ENCODE assay signal across 23 mouse cellular contexts in the genomic region with DNA sequence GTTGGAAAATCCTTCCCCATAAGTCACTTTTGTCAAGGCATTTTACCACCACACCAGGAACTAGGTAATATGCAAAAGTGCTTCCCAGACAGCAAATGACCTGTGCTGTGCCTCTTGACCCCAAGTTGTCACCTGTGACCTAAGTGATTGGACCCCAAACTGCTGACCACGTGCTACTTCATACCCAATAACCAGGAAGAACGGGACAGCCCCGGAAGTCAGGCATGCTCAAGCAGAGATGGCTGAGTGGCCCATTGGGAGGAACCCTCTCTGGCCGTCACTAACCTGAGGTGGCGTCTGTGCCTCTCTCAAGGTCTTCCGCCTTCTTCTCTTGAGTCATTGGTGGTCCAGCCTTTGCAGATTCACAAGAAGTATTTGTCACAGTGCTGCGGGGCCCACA. TPM values are rescaled to one million over a fixed set of nuclear protein-coding genes. Genes with fewer than 3 reads are reported as not detected.
DNase-seq lines count a peak whose midpoint lies in the region; TF ChIP-seq lines count a peak whose summit lies in the region.
"Had no signal": no experiment of that assay in that cellular context is flagged by ENCODE, and none has a peak within 500 bp of the region (broad histone marks: within the 10 kb centered on the region; RNA-seq: fewer than 3 reads in every experiment).

No protein-coding gene starts in this region.

- no peak for TF ChIP-seq RAD21 in CH12.LX (IDR thresholded peaks at IDR 0.05; ENCODE audit: low read depth, low read length)

- no peak overlapping the region for H3K4me2 ChIP-seq in CH12.LX (ENCODE audit: insufficient read depth, low read depth, poor library complexity, severe bottlenecking)
- H3K4me2 ChIP-seq: embryonic facial prominence, embryonic 12.5 days; forebrain, embryonic 13.5 days; forebrain, embryonic 15.5 days had no signal

- H3K27ac ChIP-seq in CH12.LX (ENCODE audit: insufficient read depth, low read depth) (no peak overlapping the region), ES-Bruce4 (ENCODE audit: insufficient read depth, low read length) (peak overlapping the region; percentile 43; the same call in 1 of the 2 replicates)
- H3K27ac ChIP-seq: embryonic facial prominence, embryonic 10.5 days; embryonic facial prominence, embryonic 12.5 days; forebrain, embryonic 13.5 days; forebrain, embryonic 15.5 days had no signal

- H3K79me2 ChIP-seq in CH12.LX (replicated peaks; ENCODE audit: control insufficient read depth, extremely low read depth, insufficient read depth, poor library complexity, severe bottlenecking): no peaks in the 10 kb centered on the region

- H3K9ac ChIP-seq in CH12.LX (ENCODE audit: insufficient read depth, low read depth) (no peak overlapping the region), ES-Bruce4 (ENCODE audit: low read depth, poor library complexity, severe bottlenecking) (0 out of 2 replicates have a peak overlapping the region, but pooled peaks have one; percentile 13)
- H3K9ac ChIP-seq: embryonic facial prominence, embryonic 12.5 days; forebrain, embryonic 13.5 days; forebrain, embryonic 15.5 days; forebrain, postnatal 0 days had no signal

- TF ChIP-seq EP300 in CH12.LX (IDR thresholded peaks at IDR 0.05; ENCODE audit: low read length) (no peak), ES-Bruce4 (IDR thresholded peaks at IDR 0.05; ENCODE audit: insufficient read depth, low read depth, low read length) (no peak)

- H3K4me1 ChIP-seq in CH12.LX (ENCODE audit: control insufficient read depth in 1 of 2, insufficient read depth in 2 of 2) (0 out of 4 replicates have a peak, but pooled peaks cover 2 to 3% of the 10 kb centered on the region in 2 experiments), ES-Bruce4 (ENCODE audit: control insufficient read depth, insufficient read depth, low read length) (peaks cover 16% of the 10 kb centered on the region)
- H3K4me1 ChIP-seq: embryonic facial prominence, embryonic 10.5 days; embryonic facial prominence, embryonic 12.5 days; forebrain, embryonic 13.5 days; forebrain, embryonic 15.5 days had no signal

- TF ChIP-seq POLR2A in CH12.LX (IDR thresholded peaks at IDR 0.05; ENCODE audit: low read depth, low read length) (no peak), ES-Bruce4 (IDR thresholded peaks at IDR 0.05; ENCODE audit: insufficient read depth, low read length) (no peak)

- peaks cover 1% of the 10 kb centered on the region for H3K27me3 ChIP-seq in CH12.LX (replicated peaks)
- H3K27me3 ChIP-seq in ES-Bruce4 (ENCODE audit: control insufficient read depth, insufficient read depth, low read length, poor library complexity, severe bottlenecking): no peaks in the 10 kb centered on the region
- H3K27me3 ChIP-seq: embryonic facial prominence, embryonic 12.5 days; forebrain, embryonic 13.5 days; forebrain, embryonic 15.5 days had no signal

- TF ChIP-seq CTCF in CH12.LX (conservative IDR thresholded peaks at IDR 0.05 in 1 of 2, IDR thresholded peaks at IDR 0.05 in 1 of 2; ENCODE audit: low read depth in 2 of 2, low read length in 2 of 2) (no peak), ES-Bruce4 (IDR thresholded peaks at IDR 0.05; ENCODE audit: low read depth, low read length) (no peak)

- in situ Hi-C loops in CH12.LX (cut with MboI; ENCODE audit: low pct_ligation_motif_present, low pct_unique_long_range_greater_than_20kb, low sequenced_read_pairs): no loop called here

- dilution Hi-C loops in CH12.LX (cut with MboI; ENCODE audit: extremely low pct_ligation_motif_present, extremely low pct_unique_long_range_greater_than_20kb, low sequenced_read_pairs): no loop called here

- DNase-seq in adrenal gland, postnatal 14 days: peak; percentile 36
- no peak for DNase-seq in adrenal gland, adult 18-20 months (ENCODE audit: low spot score in 2 of 2)
- DNase-seq in CH12.LX (ENCODE audit: extremely low read depth) (no peak), R1 (ENCODE audit: low read depth, low spot score) (peak; percentile 71)
- DNase-seq in urinary bladder, adult 2 months (ENCODE audit: low spot score): no peak
- no peak for DNase-seq in layer of hippocampus, postnatal 36 days
- DNase-seq in natural killer cell, adult 2 months (ENCODE audit: low spot score in 2 of 2): no peak
- DNase-seq: B cell, adult 2 months; cerebellum, adult 11-12 months; cerebellum, adult 2 months; cerebellum, adult 9-10 months; cerebellum, postnatal 14 days; cerebellum, postnatal 36 days; forebrain, postnatal 0 days had no signal

- H3K36me3 ChIP-seq in CH12.LX (replicated peaks in 1 of 2; ENCODE audit: control insufficient read depth in 1 of 2, insufficient read depth in 1 of 2, low read length in 1 of 2): no peaks in the 10 kb centered on the region
- no peaks in the 10 kb centered on the region for H3K36me3 ChIP-seq in ES-Bruce4 (ENCODE audit: control insufficient read depth, insufficient read depth, low read length, poor library complexity, severe bottlenecking)
- H3K36me3 ChIP-seq: embryonic facial prominence, embryonic 10.5 days; embryonic facial prominence, embryonic 12.5 days; forebrain, embryonic 15.5 days had no signal

- H3K4me3 ChIP-seq in CH12.LX (replicated peaks in 1 of 3; ENCODE audit: low read depth in 2 of 3, low read length in 2 of 3, poor library complexity in 1 of 3) (no peak overlapping the region), ES-Bruce4 (ENCODE audit: low read depth, low read length) (peak overlapping the region; percentile 3; the same call in 1 of the 2 replicates)
- H3K4me3 ChIP-seq: embryonic facial prominence, embryonic 10.5 days; embryonic facial prominence, embryonic 12.5 days; forebrain, embryonic 13.5 days; forebrain, embryonic 15.5 days had no signal

- H3K9me3 ChIP-seq in CH12.LX (replicated peaks; ENCODE audit: low read length) (peaks cover 6% of the 10 kb centered on the region), ES-Bruce4 (replicated peaks; ENCODE audit: control insufficient read depth, insufficient read depth, low read length, poor library complexity, severe bottlenecking) (peaks cover 7% of the 10 kb centered on the region)
- H3K9me3 ChIP-seq: embryonic facial prominence, embryonic 10.5 days; embryonic facial prominence, embryonic 12.5 days; forebrain, embryonic 13.5 days; forebrain, embryonic 15.5 days had no signal

TF ChIP-seq in CH12.LX, 34 proteins besides CTCF, POLR2A, EP300 and RAD21:
- no peak for TF ChIP-seq E2F4 (IDR thresholded peaks at IDR 0.05; ENCODE audit: insufficient replicate concordance, low read depth, low read length)
- no peak for TF ChIP-seq CHD1 (IDR thresholded peaks at IDR 0.05; ENCODE audit: low read depth, low read length)
- 0 out of 2 replicates have a peak, but pooled peaks have one; percentile 12 for TF ChIP-seq MAX (IDR thresholded peaks at IDR 0.05; ENCODE audit: low read length)
- TF ChIP-seq MXI1 (IDR thresholded peaks at IDR 0.05; ENCODE audit: low read depth, low read length): no peak
- no peak for TF ChIP-seq SIN3A (IDR thresholded peaks at IDR 0.05; ENCODE audit: low read length)
- TF ChIP-seq MAFK (IDR thresholded peaks at IDR 0.05; ENCODE audit: insufficient replicate concordance, low read length): no peak
- no peak for TF ChIP-seq TCF12 (IDR thresholded peaks at IDR 0.05; ENCODE audit: low read depth, low read length)
- TF ChIP-seq BHLHE40 (IDR thresholded peaks at IDR 0.05; ENCODE audit: low read depth, low read length): no peak
- TF ChIP-seq CHD2 (IDR thresholded peaks at IDR 0.05; ENCODE audit: low read length): no peak
- TF ChIP-seq JUN (IDR thresholded peaks at IDR 0.05; ENCODE audit: insufficient read depth, low read depth, low read length): no peak
- TF ChIP-seq ELF1 (IDR thresholded peaks at IDR 0.05; ENCODE audit: low read depth, low read length): 0 out of 2 replicates have a peak, but pooled peaks have one; percentile 25

RNA-seq across cellular contexts. Expression of a gene that starts 1.7 kb away (rescaled TPM):
- total RNA-seq in adrenal gland, postnatal 14 days (2021): 0.44 and 0.64 TPM in 2 replicates
- total RNA-seq in adrenal gland, adult 18-20 months (2021): under 1 TPM in 1 of 2 experiments, not detected in 1; 0.27 TPM
- total RNA-seq in CH12.LX (2012; rRNA removed) (not detected in 2 replicates), CH12.LX (2014; rRNA removed) (not detected in 2 replicates)
- polyA plus RNA-seq in CH12.LX (2012; ENCODE audit: insufficient read length, low read depth) (not detected in 2 replicates), ES-Bruce4 (2011; ENCODE audit: insufficient read depth, insufficient read length, low read depth, missing spikeins) (0.46 and 0.68 TPM in 2 replicates)
- 0.03 TPM in 1 of 2 replicates, not detected in the other for polyA plus RNA-seq in urinary bladder, adult 2 months (2012; rRNA removed)
- not detected for total RNA-seq in layer of hippocampus, postnatal 36 days (2021)
- total RNA-seq: common myeloid progenitor, adult 5-6 weeks; forebrain, postnatal 0 days had no signal
- polyA plus RNA-seq: embryonic facial prominence, embryonic 10.5 days; embryonic facial prominence, embryonic 12.5 days; embryonic facial prominence, embryonic 14.5 days; forebrain, embryonic 11.5 days; forebrain, embryonic 13.5 days; forebrain, embryonic 15.5 days; forebrain, postnatal 0 days; Patski had no signal

RNA-seq across cellular contexts. Expression of a gene that starts 2.8 kb away (rescaled TPM):
- total RNA-seq in adrenal gland, postnatal 14 days (2021): 7.2 and 7.3 TPM in 2 replicates
- 1 to 10 TPM in 1 of 2 experiments, under 1 TPM in 1; 0.83 to 2.9 TPM for total RNA-seq in adrenal gland, adult 18-20 months (2021)
- total RNA-seq in CH12.LX (2012; rRNA removed): 0.08 TPM in 1 of 2 replicates, not detected in the other
- total RNA-seq in CH12.LX (2014; rRNA removed): not detected in 2 replicates
- 0.29 and 0.35 TPM in 2 replicates for polyA plus RNA-seq in CH12.LX (2012; ENCODE audit: insufficient read length, low read depth)
- polyA plus RNA-seq in ES-Bruce4 (2011; ENCODE audit: insufficient read depth, insufficient read length, low read depth, missing spikeins): 8.0 and 8.4 TPM in 2 replicates
- 2.9 and 3.1 TPM in 2 replicates for polyA plus RNA-seq in urinary bladder, adult 2 months (2012; rRNA removed)
- under 1 TPM; 0.17 to 0.23 TPM for total RNA-seq in layer of hippocampus, postnatal 36 days (2021)
- polyA plus RNA-seq: cerebellum, adult 2 months; Patski had no signal

RNA-seq across cellular contexts. Expression of a gene that starts 41.7 kb away (rescaled TPM):
- 5.9 and 6.0 TPM in 2 replicates for total RNA-seq in adrenal gland, postnatal 14 days (2021)
- 1 to 10 TPM; 3.8 to 5.6 TPM for total RNA-seq in adrenal gland, adult 18-20 months (2021)
- total RNA-seq in CH12.LX (2012; rRNA removed): 0.46 and 1.1 TPM in 2 replicates
- 0.16 TPM in 1 of 2 replicates, not detected in the other for total RNA-seq in CH12.LX (2014; rRNA removed)
- 0.34 and 0.35 TPM in 2 replicates for polyA plus RNA-seq in CH12.LX (2012; ENCODE audit: insufficient read length, low read depth)
- 27.5 and 30.5 TPM in 2 replicates for polyA plus RNA-seq in ES-Bruce4 (2011; ENCODE audit: insufficient read depth, insufficient read length, low read depth, missing spikeins)
- 6.6 and 9.4 TPM in 2 replicates for polyA plus RNA-seq in urinary bladder, adult 2 months (2012; rRNA removed)
- 1 to 10 TPM; 5.0 TPM for total RNA-seq in layer of hippocampus, postnatal 36 days (2021)

Comparison
In these comparisons a context has a peak if more than half of its experiments do, and no peak if none do; other contexts are left out.
1. DNase-seq: peak in adrenal gland, postnatal 14 days (single experiment) and R1 (single experiment); none in adrenal gland, adult 18-20 months (0 of 2), CH12.LX (single experiment), urinary bladder, adult 2 months (single experiment), layer of hippocampus, postnatal 36 days (0 of 2) and natural killer cell, adult 2 months (0 of 2).